19 mouse cellular contexts compared by ENCODE assay signal in genomic region chr9:24425679-24426078, GRCm38 (mm10).
"Had no signal": no experiment of that assay in that cellular context is flagged by ENCODE, and none has a peak within 500 bp of the region (broad histone marks: within the 10 kb centered on the region; RNA-seq: fewer than 3 reads in every experiment).

No protein-coding gene starts in this region.

- ATAC-seq: liver, postnatal 0 days; lung, postnatal 0 days; midbrain, embryonic 16.5 days had no signal

- H3K27me3 ChIP-seq: liver, embryonic 15.5 days; lung, embryonic 15.5 days; midbrain, embryonic 12.5 days; neural tube, embryonic 13.5 days; neural tube, embryonic 15.5 days; stomach, embryonic 15.5 days had no signal

- DNase-seq: liver, postnatal 0 days; lung, adult 2 months; lung, postnatal 14 days; lung, postnatal 4 days; midbrain, embryonic 14.5 days; retina, postnatal 1 day; right cerebral cortex, adult 18-20 months; right cerebral cortex, postnatal 14 days; thymus, adult 18-20 months; thymus, postnatal 25 days; thymus, postnatal 4 days had no signal
